Mouse (Mus musculus) yolk sac, embryonic 10.5 days (tissue): Measurements from ENCODE around the gene Ccnj.
A peak's percentile ranks its signal among the peaks of the same experiment; 100 is the strongest.

Experiments
- DNase-seq: peaks from one replicate; pipeline ENCODE4 v3.0.0-alpha.2; 2017; ENCODE audit warnings: low spot score

Gene Ccnj

DNA sequence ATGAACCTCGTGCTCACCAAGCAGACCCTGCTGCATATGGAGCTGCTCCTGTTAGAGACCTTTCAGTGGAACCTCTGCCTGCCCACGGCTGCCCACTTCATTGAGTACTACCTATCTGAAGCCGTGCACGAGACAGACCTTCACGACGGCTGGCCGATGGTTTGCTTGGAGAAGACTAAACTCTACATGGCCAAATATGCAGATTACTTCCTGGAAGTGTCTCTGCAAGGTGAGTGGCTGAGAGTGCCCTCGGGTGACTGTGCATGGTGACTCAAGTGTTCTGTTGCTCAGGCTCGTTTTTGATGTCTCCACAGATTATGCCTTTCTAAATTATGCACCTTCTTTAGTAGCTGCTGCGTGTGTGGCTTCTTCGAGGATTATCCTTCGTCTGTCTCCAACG, 13.7 kb downstream of the Ccnj start:
- no peak for DNase-seq

DNA sequence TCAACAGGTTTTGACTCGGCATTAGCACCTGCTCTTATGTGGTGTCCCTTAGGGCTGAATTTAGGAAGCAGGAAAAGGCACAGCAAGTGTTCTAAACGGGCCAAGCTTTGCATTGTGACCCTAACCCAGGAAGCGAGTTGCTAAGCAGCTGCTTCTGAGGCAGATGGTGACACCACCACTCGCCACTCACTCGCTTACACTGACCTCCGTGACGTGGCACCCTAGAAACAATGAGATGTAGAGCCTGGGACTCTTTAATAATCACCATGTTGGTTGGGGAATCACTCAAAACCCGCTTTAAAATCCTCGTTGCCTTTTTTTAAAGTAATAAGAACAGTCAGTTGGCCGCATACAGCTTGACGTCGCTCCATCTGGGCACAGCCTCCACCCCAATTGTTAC, 18.3 kb downstream of the Ccnj start:
- DNase-seq = no peak

DNA sequence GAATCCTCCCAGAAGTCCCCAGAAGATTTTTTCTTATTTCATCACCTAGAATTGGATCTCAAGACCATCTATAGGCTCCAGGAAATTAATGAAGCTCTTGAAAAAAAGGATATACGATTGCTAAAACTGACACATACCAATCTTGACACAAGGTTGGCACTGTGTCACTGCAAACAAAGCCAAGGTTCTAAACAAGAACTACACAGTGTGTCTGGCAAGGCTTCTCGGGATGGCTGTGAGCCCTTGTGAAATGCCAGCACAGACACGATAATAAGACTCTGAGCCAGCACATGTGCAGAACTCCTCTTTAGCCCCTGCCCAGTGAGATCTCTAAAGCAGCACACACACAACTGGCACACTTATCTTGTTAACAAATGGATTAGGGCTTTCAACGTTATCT, 28.5 kb downstream of the Ccnj start:
- DNase-seq = no peak

DNA sequence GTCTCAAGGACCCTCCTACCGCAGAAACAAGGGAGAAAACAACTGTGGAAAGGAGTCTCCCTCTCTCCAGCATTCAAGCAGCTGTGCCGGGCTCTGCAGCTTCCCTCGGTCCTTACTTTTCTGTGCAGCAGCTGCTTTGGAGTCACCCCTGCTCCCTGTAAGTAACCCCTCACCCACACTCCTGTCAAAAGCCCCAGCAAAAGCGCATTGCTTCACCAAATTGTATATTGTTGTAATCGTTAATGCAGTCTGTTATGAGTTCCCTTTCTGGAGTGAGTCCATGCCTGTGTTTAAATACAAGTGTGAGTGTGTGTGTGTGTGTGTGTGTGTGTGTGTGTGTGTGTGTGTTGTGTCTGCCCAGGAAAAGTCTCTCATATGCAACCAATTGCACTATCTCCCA, 37.2 kb downstream of the Ccnj start:
- no peak for DNase-seq

DNA sequence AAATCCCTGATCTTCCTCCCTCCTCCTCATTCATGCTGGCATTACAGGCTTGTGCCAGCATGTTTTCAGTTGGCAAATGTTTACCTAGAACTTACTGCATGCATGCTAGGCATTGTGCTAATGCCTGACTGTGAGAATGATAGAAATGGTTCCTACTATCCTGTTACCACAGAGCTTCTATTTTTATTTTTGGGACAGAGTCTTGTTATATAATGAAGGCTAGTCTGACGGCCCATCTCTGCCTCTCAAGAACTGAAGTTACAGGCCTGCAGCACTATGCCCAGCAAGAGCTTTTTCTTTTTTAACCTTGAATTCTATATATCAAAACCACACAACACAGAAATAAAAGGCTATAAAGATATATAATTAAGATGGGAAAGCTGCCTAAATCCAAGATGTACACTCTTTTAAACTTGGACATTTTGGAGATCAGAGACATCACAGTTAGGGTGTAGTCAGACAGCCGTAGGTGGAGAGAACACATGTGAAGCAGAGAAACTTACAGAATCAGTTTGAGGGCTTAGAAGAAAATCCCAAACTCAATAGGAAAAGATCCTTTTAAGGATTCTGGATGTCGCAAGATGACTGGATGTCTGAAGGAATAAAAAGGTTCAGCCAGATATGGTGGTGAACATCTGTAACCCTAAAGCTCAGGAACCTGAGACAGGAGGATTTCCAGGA, 38.5 kb downstream of the Ccnj start:
- no peak for DNase-seq

DNA sequence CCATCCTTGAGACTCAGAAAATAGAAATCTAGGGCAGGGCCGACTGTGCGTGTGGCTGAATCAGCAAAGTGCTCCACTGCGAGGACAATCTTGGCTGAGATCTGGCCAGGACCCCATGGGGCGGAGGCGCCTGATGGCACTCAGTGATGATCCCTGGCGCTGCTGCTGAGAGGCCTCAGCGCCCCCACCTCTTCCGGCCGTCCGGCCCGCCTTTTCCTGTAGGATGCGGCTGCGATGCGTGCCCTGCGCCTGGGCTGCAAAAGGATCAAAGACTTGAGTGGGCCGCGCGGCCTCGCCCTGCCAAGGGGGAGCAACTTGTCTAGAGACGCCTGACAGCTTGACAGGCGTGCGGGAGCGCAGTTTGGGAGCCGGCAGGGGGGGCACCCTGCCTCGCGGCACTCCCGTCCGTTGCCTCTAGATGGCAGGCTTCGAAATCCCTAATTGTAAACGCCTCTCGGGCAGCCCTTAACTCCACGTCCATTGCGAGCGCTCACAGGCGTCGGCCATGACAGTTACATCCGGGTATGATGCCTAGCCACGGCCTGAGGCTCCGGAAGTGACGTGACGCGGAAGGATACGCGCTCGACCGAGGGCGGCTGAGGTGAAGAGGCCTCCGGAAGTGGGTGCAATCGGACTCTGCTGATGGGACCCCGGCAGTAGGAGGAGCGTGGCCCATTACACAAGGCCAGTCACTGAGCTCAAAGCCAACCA, 42.0 kb downstream of the Ccnj start:
- DNase-seq = peak; percentile 92

DNA sequence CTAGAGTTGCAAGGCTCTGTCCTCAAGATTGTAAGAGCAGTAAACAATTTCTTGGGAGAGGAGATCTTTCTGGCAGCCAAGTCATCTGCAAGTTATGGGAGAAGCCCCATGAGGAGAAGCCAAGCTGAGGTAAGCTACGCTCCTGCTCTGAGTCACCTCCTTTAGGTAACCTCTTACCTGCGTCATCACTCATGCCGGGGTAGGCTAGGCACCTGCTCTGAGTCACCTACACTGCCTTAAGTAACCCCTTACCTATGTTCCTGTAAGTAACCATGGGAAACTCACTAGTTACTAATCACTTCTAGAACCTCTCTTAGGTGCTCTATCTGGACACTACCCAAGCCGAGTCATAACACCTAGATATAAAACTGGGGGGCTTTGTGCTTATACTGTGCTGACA, 50.6 kb downstream of the Ccnj start:
- no peak for DNase-seq

DNA sequence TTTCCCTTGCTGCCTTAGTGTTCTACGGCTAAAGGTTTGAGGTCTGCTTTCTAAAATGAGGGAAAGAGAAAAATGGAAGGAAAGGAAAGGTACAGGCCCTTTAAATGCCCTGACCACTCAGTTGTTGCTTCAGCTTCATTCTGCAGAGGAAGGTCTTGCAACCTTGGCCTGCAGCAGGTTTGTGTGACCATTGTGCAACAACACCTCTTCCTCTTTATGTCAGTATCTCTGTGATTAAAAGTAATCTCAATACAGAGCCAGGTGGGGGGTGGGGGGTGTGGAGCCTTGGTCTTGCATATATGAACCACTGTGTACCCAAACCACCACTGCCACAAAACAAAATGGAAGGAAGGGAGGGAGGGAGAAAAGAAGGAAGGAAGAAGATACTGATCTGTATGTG, 57.8 kb downstream of the Ccnj start:
- DNase-seq = no peak

DNA sequence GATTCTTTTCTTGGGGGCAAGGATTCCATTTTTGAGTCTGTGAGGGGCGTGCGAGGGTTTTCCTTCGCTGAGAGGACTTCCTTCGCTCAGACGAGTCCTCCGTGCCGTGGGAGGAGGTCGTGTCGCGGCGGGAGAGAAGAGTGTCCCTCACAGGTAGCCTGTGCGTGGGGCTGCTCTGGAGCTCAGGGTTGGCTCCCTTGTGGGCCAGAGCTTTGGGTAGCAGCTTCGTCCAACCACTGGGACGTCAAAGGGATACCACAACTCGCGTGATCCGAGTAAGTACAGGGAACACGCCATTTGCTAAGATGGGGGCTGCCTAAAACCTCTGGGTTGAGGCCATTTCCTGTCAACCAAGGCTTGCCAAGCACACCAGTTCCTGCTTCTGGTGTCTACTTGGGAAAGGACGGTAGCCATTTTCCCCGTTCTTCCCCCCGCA, 63.0 kb downstream of the Ccnj start:
- DNase-seq = peak; percentile 71

DNA sequence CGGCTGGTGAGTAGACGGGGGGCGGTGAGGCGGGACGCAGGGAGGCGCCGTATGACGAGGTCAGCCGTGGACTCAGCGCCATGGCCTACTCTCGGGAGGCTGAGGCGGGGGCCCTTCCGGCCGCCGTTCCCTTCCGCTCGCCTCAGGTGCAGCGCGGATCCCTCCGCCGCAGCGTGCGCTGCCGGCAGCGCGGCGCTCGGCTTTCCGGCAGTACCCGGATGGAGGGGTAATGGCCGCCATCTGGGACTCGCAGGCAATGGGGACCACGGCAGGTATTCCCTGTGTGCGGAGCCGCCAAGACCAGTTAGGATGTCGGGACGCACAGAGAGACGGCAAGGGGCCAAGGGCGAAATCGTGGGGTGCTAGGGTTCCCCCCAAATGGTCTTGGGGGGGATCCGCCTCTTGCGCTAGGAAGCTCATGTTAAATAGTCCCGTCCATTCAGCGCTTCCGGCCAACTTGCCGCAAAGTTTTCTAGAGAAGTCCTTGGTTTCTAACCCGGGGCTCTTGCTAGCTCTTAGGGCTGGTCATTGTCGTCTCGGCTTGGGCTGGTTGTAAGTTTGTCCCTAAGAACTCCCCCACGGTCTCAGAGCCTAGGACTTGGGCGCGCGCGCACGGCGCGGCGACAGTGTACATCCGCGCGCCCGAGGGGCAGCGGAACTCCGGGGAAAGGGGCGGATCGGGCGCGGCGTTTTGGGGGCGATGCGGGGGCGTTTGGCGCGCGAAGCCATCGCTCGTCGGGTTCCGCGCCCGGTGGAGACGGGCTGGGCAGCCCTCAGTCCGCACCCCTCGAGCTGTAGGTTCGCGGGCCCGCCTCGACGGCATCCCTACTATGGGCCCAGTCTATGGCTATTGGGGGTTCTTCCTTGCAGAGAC, 63.7 kb downstream of the Ccnj start, which contains the start of gene Zfp518a:
TSS of gene Zfp518a (plus strand) at position 187 of the 874 bp plus-strand sequence.
- peak; percentile 92 for DNase-seq

DNA sequence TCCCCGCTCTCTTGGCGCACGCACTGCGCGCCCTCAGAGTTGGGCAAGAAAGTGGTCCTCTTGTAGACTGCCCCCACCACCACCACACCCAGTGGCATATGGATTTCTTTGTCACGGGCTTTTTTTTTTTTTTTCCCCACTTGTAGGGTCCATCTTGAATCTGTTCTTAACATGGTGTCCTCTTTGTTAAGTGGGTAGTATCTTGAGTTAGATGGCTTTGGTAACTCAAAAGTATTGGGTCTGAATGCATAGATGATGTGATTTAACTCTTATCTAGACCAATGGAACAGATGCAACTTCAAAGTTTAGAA, 64.3 kb downstream of the Ccnj start:
- no peak for DNase-seq
